Mouse (Mus musculus): ENCODE results near the gene Etv6.

DNA sequence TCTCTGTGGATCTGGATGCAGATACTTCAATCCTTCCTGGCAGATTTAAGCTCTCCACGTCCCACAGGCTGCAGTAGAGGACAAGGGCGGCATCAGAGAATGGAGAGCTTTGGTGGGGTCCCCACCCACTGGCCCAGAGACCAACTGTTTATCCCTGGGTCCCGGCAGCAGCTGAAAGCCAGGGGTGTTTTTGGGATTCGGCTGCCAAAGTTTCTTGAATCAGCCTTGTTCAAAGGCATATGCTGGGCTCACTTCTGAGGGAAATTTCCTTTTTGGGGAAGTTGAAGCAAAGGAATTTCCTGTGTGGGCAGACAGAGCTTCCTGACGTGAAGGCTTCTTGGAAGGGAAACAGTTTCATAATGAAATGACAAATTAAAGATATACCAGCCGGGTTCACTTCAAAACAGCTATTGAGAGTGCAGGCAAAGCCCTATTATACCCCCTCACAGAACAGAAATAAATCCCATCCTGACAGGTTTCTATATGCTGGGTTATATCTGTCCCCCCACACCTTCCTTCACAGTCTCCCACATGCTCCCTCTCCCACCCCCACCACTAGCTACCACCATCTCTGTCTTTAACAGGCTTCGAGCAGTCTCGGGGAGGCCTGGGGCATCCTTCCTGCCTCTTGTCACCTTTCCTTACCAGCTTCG is 116.5 kb downstream of the Etv6 start:
- TF ChIP-seq CTCF (IDR thresholded peaks at IDR 0.05; ENCODE audit: borderline replicate concordance, insufficient read depth, low read length) (no peak), POLR2A (IDR thresholded peaks at IDR 0.05; ENCODE audit: low read depth, low read length) (no peak)
